Mouse (Mus musculus): ENCODE measurements around the gene Tfe3.

DNA sequence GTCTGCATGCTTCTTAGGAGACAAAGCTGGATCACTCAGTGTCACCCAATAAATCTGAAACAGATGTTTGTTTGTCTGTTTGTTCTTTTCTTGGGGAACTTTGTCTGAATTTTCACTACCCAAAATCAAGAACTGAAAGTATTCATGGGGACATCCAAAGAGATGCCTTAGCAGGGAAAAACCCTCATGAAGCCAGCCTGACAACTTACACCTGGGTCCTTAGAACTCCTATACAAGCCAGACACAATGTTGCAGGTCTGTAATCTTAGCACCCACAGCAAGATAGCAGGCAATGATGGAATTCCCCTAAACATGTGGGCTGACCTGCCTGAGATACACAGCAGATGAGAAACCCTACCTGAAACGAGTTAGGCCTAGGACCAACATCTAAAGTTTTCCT, 17.4 kb upstream of the Tfe3 start:
- TF ChIP-seq ZNF384 (IDR thresholded peaks at IDR 0.05; ENCODE audit: low read depth, low read length): no peak
- no peak for TF ChIP-seq HCFC1 (IDR thresholded peaks at IDR 0.05; ENCODE audit: borderline replicate concordance, insufficient read depth, low read length)
- TF ChIP-seq ZC3H11A (IDR thresholded peaks at IDR 0.05; ENCODE audit: borderline replicate concordance, low read depth, low read length): no peak
